Mouse (Mus musculus) hindbrain, postnatal 0 days (tissue): Measurements from ENCODE around the gene Lmntd1. TPM values are rescaled to one million over a fixed set of nuclear protein-coding genes. Genes with fewer than 3 reads are reported as not detected.

ENCODE experiments used
- ATAC-seq: fragments of 200-750 bp; cut with Nextera tagmentation; 2 replicates; pipeline ENCODE4 v1.8.0; 2017; ENCODE audit warnings: mild to moderate bottlenecking, moderate TSS enrichment, moderate library complexity
- DNase-seq: peaks from one replicate; pipeline ENCODE4 v3.0.0-alpha.2; 2015; ENCODE audit warnings: low spot score
- H3K27ac ChIP-seq: fragments of 300-500 bp; sonication (generic); 2 replicates; pipeline ENCODE4 v1.5.1; 2014; ENCODE audit warnings: mild to moderate bottlenecking
- H3K27me3 ChIP-seq: fragments of 300-500 bp; sonication (generic); 2 replicates; pipeline ENCODE4 v1.6.1; 2014; ENCODE audit warnings: low read length, mixed read lengths; ENCODE audit not compliant: insufficient read depth
- H3K36me3 ChIP-seq: fragments of 300-500 bp; sonication (generic); 2 replicates; pipeline ENCODE4 v1.6.1; 2014; ENCODE audit warnings: low read length, mixed read lengths; ENCODE audit not compliant: insufficient read depth
- H3K4me1 ChIP-seq: fragments of 300-500 bp; sonication (generic); 2 replicates; pipeline ENCODE4 v1.6.1; 2014; ENCODE audit warnings: antibody characterized with exemption, low read length, mixed read lengths; ENCODE audit not compliant: insufficient read depth
- H3K4me2 ChIP-seq: fragments of 300-500 bp; sonication (generic); 2 replicates; pipeline ENCODE4 v1.6.1; 2014; ENCODE audit warnings: low read depth, mild to moderate bottlenecking, low read length, moderate library complexity, mixed read lengths
- H3K4me3 ChIP-seq: fragments of 300-500 bp; sonication (generic); 2 replicates; pipeline ENCODE4 v1.5.1; 2014; ENCODE audit warnings: low read length
- H3K9ac ChIP-seq: fragments of 300-500 bp; sonication (generic); replicated peaks from 2 replicates; pipeline ENCODE4 v1.6.1; 2014; ENCODE audit warnings: mild to moderate bottlenecking, low read length, moderate library complexity, mixed read lengths
- H3K9me3 ChIP-seq: fragments of 300-500 bp; sonication (generic); 2 replicates; pipeline ENCODE4 v1.6.1; 2016; ENCODE audit warnings: low read length, mixed read lengths
- CTCF ChIP-seq: IDR thresholded peaks from 2 replicates; pipeline ENCODE4 v1.5.1; 2016; ENCODE audit warnings: antibody characterized with exemption, control low read depth, low read depth
- WGBS: fragments of 180-500 bp; shearing (Covaris S2); extraction: QIAGEN DNeasy Blood & Tissue Kit; methylation state at CpG from one replicate; pipeline ENCODE4 v1.1.7; 2014; 5-methylcytosine and 5-hydroxymethylcytosine counted together
- polyA plus RNA-seq: library from polyadenylated mRNA; unstranded; fragments of >200 nt; fragmentation: Nextera tagmentation; extraction: Ambion mirVana; gene quantifications from 2 replicates; pipeline ENCODE4 v1.2.1, GENCODE M21; 2015
- total RNA-seq: library from RNA; depleted of rRNA; stranded (reverse); fragments of >200 nt; gene quantifications from 2 replicates; pipeline ENCODE4 v1.2.3, GENCODE M21; 2014

The Lmntd1 gene
- total and polyA plus RNA-seq, 2 experiments from 2014 or later = 1.5 to 2.3 TPM

DNA sequence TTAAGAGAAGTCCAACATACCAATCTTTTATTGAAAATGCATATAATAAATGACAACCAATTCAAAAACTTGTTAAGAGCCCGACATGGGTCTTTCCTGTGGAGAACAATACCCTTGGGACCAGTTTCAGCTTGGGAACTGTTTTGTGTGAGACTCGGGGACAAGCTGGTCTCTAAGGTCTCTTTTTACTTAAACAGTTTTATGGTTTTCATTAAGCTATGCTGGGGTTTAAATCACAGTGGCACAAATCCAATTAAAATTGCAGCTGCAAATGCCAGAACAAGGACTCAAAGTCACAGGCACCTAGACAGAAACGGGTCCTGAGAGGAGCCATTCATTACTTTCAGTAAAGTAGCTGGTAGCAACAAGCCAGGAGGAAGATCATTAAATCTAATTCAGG lies 8.9 kb downstream of the Lmntd1 start:
- ATAC-seq (no peak), DNase-seq (peak; percentile 42)
- no peak overlapping the region for H3K4me2 ChIP-seq
- TF ChIP-seq CTCF = no peak
- H3K4me3 ChIP-seq = no peak overlapping the region
- no peak overlapping the region for H3K27ac ChIP-seq
- no peaks in the 10 kb centered on the region for H3K27me3 ChIP-seq
- no peaks in the 10 kb centered on the region for H3K4me1 ChIP-seq
- WGBS = 39% methylated on average over 3 of the region's 3 CpGs
- no peak overlapping the region for H3K9ac ChIP-seq
- H3K36me3 ChIP-seq = no peaks in the 10 kb centered on the region
- H3K9me3 ChIP-seq = no peaks in the 10 kb centered on the region

DNA sequence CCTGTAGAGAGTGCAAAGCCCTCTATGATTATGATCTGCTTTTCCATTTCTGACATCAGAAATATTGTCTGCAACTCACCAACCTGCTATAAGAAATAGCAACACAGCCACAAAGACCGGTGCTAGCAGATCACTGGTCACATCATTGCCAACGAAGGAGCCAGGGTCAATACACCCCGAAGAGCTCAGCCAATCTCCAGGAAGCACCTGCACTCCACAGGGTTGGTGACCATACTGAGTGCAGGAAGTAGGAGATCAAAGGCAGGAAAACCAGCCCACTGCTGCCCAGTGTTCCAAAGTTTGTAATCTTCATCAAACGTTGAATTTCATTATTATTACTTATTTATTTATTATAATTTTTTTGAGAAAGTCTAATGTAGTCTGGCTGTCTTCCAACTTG lies 9.5 kb downstream of the Lmntd1 start:
- no peak overlapping the region for H3K9ac ChIP-seq
- no peak overlapping the region for H3K4me2 ChIP-seq
- no peaks in the 10 kb centered on the region for H3K4me1 ChIP-seq
- ATAC-seq = no peak
- H3K4me3 ChIP-seq = no peak overlapping the region
- H3K9me3 ChIP-seq = no peaks in the 10 kb centered on the region
- H3K27ac ChIP-seq = no peak overlapping the region
- WGBS = 68% methylated on average over 4 of the region's 4 CpGs
- DNase-seq = no peak
- H3K36me3 ChIP-seq = no peaks in the 10 kb centered on the region
- no peak for TF ChIP-seq CTCF
- H3K27me3 ChIP-seq = no peaks in the 10 kb centered on the region

DNA sequence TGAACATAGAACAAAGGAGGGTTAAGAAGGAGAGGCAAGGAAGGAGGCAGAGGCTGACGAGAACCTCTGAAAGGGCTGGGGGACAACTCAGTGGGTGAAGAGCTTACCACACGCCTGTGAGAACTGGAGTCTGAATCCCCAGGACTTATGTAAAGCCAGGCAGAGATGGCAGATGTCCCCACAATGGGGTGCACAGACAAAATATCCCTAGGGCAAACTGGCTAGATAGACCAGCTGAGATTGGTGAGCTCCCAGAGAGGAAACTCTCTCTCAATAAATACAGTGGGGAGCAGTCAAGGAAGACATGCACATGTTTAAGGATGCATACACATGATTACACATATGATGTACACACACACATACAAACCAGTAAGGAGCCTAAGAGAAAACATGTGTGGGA lies 10.0 kb downstream of the Lmntd1 start:
- no peak for TF ChIP-seq CTCF
- Histone ChIP-seq H3K4me3 (no peak overlapping the region), H3K27ac (no peak overlapping the region), H3K9ac (no peak overlapping the region), H3K27me3 (no peaks in the 10 kb centered on the region), H3K4me1 (no peaks in the 10 kb centered on the region), H3K4me2 (no peak overlapping the region), H3K36me3 (no peaks in the 10 kb centered on the region), H3K9me3 (no peaks in the 10 kb centered on the region)
- 27% methylated on average over 2 of the region's 2 CpGs for WGBS
- DNase-seq = no peak
- no peak for ATAC-seq

DNA sequence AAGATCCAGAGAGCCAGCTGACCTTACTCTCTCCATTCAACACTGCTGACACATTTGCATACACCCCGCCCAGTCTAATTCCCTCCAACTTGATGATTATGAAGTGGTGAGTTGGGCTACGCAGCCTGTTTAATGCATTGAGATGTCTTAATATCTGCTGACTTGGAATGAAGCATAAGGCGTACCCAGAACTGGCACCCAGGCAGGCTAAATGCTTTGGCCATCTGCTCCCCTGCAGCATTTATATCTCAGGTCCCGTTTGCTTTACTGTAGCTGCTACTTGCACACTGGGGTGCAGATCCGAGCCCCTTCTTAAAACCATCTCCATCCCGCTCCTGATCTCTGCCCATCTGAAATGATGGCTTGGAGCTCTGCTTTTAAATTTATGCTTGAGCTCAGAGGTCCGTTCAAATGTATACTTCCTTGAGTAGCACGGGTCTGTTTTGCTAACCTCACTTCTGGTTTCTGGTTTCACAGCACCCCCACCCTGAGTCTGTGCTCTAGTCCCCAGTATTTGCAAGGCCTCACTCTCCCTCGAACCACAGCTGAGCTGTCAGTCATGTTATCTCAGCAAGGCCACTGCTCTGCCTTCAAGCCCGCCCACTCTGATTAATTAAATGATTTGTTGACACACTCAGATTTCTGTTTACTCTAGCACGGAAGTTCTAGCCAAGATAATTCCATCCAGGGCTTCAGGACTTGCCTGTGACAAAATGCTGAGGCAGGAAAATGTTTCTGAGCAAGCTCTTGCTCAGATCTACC lies 15.1 kb downstream of the Lmntd1 start:
- DNase-seq = peak; percentile 50
- 0 out of 2 replicates have a peak, but pooled peaks have one; percentile 60 for ATAC-seq
- H3K4me1 ChIP-seq = no peaks in the 10 kb centered on the region

DNA sequence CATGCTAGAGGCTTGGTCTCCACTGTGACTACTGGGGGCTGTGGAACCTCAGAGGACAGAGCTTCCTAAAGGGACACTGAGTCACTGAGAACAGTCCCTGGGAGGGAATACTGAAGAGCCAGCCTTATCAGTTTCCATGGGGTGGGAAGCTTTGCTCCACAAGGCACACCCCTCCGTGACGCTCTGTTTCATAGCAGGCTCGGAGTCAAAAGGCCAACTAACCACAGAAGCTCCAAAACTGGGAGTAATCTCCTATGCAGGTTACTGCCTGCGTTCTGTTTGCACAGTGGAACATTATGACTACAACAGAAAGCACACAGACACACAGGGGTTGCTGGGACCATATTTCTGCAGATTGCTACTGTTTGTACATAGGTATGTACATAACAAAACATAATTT lies 18.2 kb downstream of the Lmntd1 start:
- H3K4me1 ChIP-seq = no peaks in the 10 kb centered on the region
- no peak overlapping the region for H3K9ac ChIP-seq
- no peaks in the 10 kb centered on the region for H3K36me3 ChIP-seq
- ATAC-seq (no peak), DNase-seq (no peak)
- no peaks in the 10 kb centered on the region for H3K27me3 ChIP-seq
- H3K27ac ChIP-seq = no peak overlapping the region
- H3K4me3 ChIP-seq = no peak overlapping the region
- WGBS = 85% methylated on average over 4 of the region's 4 CpGs
- no peak overlapping the region for H3K4me2 ChIP-seq
- no peaks in the 10 kb centered on the region for H3K9me3 ChIP-seq
- TF ChIP-seq CTCF = no peak

More for the DNA sequence above, 15.1 kb downstream of the Lmntd1 start:
- H3K9me3 ChIP-seq = no peaks in the 10 kb centered on the region
- H3K4me3 ChIP-seq = no peak overlapping the region
- no peaks in the 10 kb centered on the region for H3K27me3 ChIP-seq
- H3K36me3 ChIP-seq = no peaks in the 10 kb centered on the region
- no peak overlapping the region for H3K4me2 ChIP-seq
- TF ChIP-seq CTCF = no peak
- 61% methylated on average over 11 of the region's 11 CpGs for WGBS
- no peak overlapping the region for H3K9ac ChIP-seq
- no peak overlapping the region for H3K27ac ChIP-seq

DNA sequence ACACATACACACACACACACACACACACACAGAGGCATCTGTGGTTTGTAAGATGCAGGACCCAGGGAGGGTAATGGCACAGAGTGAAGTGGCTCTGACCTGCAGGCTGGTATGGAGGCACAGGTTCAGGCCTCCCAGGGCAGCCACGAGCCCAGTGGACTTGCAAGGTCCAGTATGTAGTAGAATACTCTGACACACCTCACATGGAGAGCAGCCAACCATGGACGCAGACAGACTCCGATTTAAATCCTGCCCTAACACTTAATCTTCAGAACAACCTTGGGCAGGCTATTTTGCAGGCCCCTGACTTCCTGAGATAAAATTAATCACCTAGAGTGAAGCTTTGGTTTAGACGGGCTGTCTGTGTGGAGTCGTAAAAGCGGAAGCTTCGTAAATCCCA lies 20.1 kb downstream of the Lmntd1 start:
- 74% methylated on average over 7 of the region's 7 CpGs for WGBS
- Histone ChIP-seq H3K4me3 (no peak overlapping the region), H3K27me3 (no peaks in the 10 kb centered on the region), H3K4me1 (no peaks in the 10 kb centered on the region), H3K36me3 (no peaks in the 10 kb centered on the region), H3K9ac (no peak overlapping the region), H3K27ac (no peak overlapping the region), H3K4me2 (no peak overlapping the region), H3K9me3 (no peaks in the 10 kb centered on the region)
- ATAC-seq = no peak
- no peak for TF ChIP-seq CTCF
- no peak for DNase-seq

DNA sequence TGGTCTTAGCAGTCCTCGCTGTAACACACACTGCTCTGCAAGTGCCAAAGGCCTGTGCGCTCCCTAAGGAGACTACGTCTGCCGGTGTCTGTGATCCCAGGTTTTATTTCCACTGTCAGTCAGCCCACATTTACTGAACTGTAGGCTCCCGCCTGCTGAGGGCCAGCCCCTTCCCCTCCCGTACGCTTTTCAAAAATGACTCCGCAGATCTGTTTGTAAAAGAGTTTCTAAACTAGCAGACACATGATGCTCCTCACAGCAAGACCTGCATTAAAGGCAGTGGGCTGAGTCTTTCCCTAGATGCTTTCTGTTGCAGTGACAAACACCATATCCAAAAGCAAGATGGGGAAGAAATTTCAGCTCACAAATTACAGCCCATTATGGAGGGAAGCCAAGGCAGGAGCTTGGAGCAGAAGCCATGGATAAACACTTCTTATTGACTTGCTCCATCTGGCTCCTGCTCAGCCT lies 21.6 kb downstream of the Lmntd1 start:
- no peak overlapping the region for H3K4me2 ChIP-seq
- 37% methylated on average over 8 of the region's 8 CpGs for WGBS
- DNase-seq (peak; percentile 61), ATAC-seq (peak; percentile 70; the same call in 1 of the 2 replicates)
- no peaks in the 10 kb centered on the region for H3K36me3 ChIP-seq
- H3K9me3 ChIP-seq = no peaks in the 10 kb centered on the region
- no peak overlapping the region for H3K4me3 ChIP-seq
- no peak overlapping the region for H3K9ac ChIP-seq
- H3K27ac ChIP-seq = peak overlapping the region; percentile 34; the same call in 1 of the 2 replicates
- no peak for TF ChIP-seq CTCF
- no peaks in the 10 kb centered on the region for H3K27me3 ChIP-seq
- H3K4me1 ChIP-seq = no peaks in the 10 kb centered on the region
